Mouse (Mus musculus) lung, postnatal 0 days (tissue): ENCODE measurements around the gene Mafk. TPM values are rescaled to one million over a fixed set of nuclear protein-coding genes. Genes with fewer than 3 reads are reported as not detected.

Experiments
- ATAC-seq: fragments of 200-750 bp; cut with Nextera tagmentation; 2 replicates; pipeline ENCODE4 v1.8.0; 2017; ENCODE audit warnings: moderate library complexity
- DNase-seq: peaks from one replicate; pipeline ENCODE4 v3.0.0-alpha.2; 2016; ENCODE audit warnings: low spot score
- H3K27ac ChIP-seq: fragments of 300-500 bp; sonication (generic); 2 replicates; pipeline ENCODE4 v1.5.1; 2014; ENCODE audit warnings: antibody characterized with exemption, mild to moderate bottlenecking, low read length, mixed read lengths
- H3K27me3 ChIP-seq: fragments of 300-500 bp; sonication (generic); replicated peaks from 2 replicates; pipeline ENCODE4 v1.6.1; 2014; ENCODE audit warnings: low read length, mixed read lengths; ENCODE audit not compliant: insufficient read depth
- H3K36me3 ChIP-seq: fragments of 300-500 bp; sonication (generic); 2 replicates; pipeline ENCODE4 v1.6.1; 2014; ENCODE audit warnings: low read length, mixed read lengths; ENCODE audit not compliant: insufficient read depth
- H3K4me1 ChIP-seq: fragments of 300-500 bp; sonication (generic); 2 replicates; pipeline ENCODE4 v1.6.1; 2014; ENCODE audit warnings: antibody characterized with exemption, low read depth, low read length, mixed read lengths; ENCODE audit not compliant: insufficient read depth
- H3K4me2 ChIP-seq: fragments of 300-500 bp; sonication (generic); replicated peaks from 2 replicates; pipeline ENCODE4 v1.6.1; 2014; ENCODE audit warnings: low read depth, mild to moderate bottlenecking, low read length, moderate library complexity, mixed read lengths
- H3K4me3 ChIP-seq: fragments of 300-500 bp; sonication (generic); 2 replicates; pipeline ENCODE4 v1.5.1; 2014; ENCODE audit warnings: low read depth, low read length
- H3K9ac ChIP-seq: fragments of 300-500 bp; sonication (generic); replicated peaks from 2 replicates; pipeline ENCODE4 v1.6.1; 2014; ENCODE audit warnings: low read depth, mild to moderate bottlenecking
- H3K9me3 ChIP-seq: fragments of 300-500 bp; sonication (generic); 2 replicates; pipeline ENCODE4 v1.6.1; 2016; ENCODE audit warnings: low read length, mixed read lengths
- CTCF ChIP-seq: IDR thresholded peaks from 2 replicates; pipeline ENCODE4 v1.5.1; 2016; ENCODE audit warnings: antibody characterized with exemption, mild to moderate bottlenecking
- EP300 ChIP-seq: IDR thresholded peaks from 2 replicates; pipeline ENCODE4 v1.6.1; 2016; ENCODE audit warnings: antibody characterized with exemption, mild to moderate bottlenecking, control low read depth
- WGBS: fragments of 180-500 bp; shearing (Covaris S2); extraction: QIAGEN DNeasy Blood & Tissue Kit; methylation state at CpG from one replicate; pipeline ENCODE4 v1.1.7; 2014; 5-methylcytosine and 5-hydroxymethylcytosine counted together
- polyA plus RNA-seq: library from polyadenylated mRNA; unstranded; fragments of >200 nt; fragmentation: Nextera tagmentation; extraction: Ambion mirVana; gene quantifications from 2 replicates; pipeline ENCODE4 v1.2.1, GENCODE M21; 2015

Gene Mafk
- polyA plus RNA-seq, 1 experiment from 2014 or later = 38.5 TPM

GRCm38 (mm10) chr5:139756135-139756534 is 35.2 kb upstream of the Mafk start:
- peaks cover 27% of the 10 kb centered on the region for H3K36me3 ChIP-seq
- H3K4me1 ChIP-seq = no peaks in the 10 kb centered on the region
- no peaks in the 10 kb centered on the region for H3K27me3 ChIP-seq
- DNase-seq = no peak
- H3K4me3 ChIP-seq = no peak overlapping the region
- H3K9me3 ChIP-seq = no peaks in the 10 kb centered on the region
- no peak overlapping the region for H3K27ac ChIP-seq
- TF ChIP-seq EP300 (no peak), CTCF (no peak)
- H3K9ac ChIP-seq = no peak overlapping the region
- WGBS = 85% methylated on average over 12 of the region's 12 CpGs
- H3K4me2 ChIP-seq = no peak overlapping the region
- ATAC-seq = no peak

DNA sequence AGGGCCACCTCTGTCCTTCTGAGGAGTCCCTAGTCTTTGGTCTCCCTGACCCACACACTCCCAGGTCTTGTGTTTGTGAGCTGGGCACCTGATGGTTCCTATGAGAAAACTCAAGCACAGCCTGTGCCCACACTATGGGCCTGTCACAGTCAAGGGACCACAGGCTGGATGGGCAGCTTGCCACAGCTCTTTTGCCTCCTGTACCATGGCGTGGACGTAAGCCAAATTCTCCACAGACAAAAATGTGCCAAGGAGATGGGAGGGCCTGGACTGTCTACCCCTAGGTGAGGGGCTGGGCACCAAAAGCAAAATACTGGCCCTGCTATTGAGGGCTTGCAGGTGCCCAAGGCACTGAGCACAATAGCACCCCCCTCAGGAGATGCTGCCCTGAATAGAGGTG is 34.7 kb upstream of the Mafk start:
- DNase-seq = no peak
- no peak overlapping the region for H3K4me3 ChIP-seq
- H3K4me1 ChIP-seq = no peaks in the 10 kb centered on the region
- H3K9ac ChIP-seq = no peak overlapping the region
- no peak for ATAC-seq
- H3K36me3 ChIP-seq = peaks cover 31% of the 10 kb centered on the region
- H3K27ac ChIP-seq = no peak overlapping the region
- no peaks in the 10 kb centered on the region for H3K9me3 ChIP-seq
- WGBS = 83% methylated on average over 2 of the region's 2 CpGs
- H3K4me2 ChIP-seq = no peak overlapping the region
- H3K27me3 ChIP-seq = no peaks in the 10 kb centered on the region
- TF ChIP-seq CTCF (no peak), EP300 (no peak)

GRCm38 (mm10) chr5:139758096-139758495 is 33.2 kb upstream of the Mafk start:
- no peaks in the 10 kb centered on the region for H3K4me1 ChIP-seq
- peaks cover 41% of the 10 kb centered on the region for H3K36me3 ChIP-seq
- no peak overlapping the region for H3K9ac ChIP-seq
- no peaks in the 10 kb centered on the region for H3K27me3 ChIP-seq
- no peak overlapping the region for H3K4me2 ChIP-seq
- no peaks in the 10 kb centered on the region for H3K9me3 ChIP-seq
- DNase-seq = no peak
- no peak for ATAC-seq
- no peak for TF ChIP-seq EP300
- no peak for TF ChIP-seq CTCF
- H3K4me3 ChIP-seq = no peak overlapping the region
- no peak overlapping the region for H3K27ac ChIP-seq
- WGBS = 81% methylated on average over 16 of the region's 16 CpGs

DNA sequence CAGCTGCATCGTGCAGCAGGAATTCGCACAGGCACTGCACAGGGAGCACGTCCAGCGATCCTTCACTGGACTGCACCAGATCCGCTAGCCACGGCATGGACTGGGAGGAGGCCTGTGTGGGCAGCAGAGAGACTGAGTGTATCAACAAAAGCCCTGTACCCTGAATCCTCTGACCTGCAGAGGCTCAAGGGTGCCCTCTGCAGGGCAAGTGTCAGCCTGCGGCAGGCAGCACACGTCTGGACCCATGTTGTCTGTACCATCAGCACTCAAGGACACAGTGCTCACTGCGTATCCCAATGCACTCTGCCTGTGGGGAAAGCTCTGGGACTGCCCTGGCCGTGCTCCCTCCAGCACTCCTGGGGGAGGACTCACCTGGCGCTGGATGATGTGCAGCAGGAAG is 27.0 kb upstream of the Mafk start:
- 74% methylated on average over 11 of the region's 11 CpGs for WGBS
- Histone ChIP-seq H3K9me3 (no peaks in the 10 kb centered on the region), H3K36me3 (peaks cover 53% of the 10 kb centered on the region), H3K4me3 (no peak overlapping the region), H3K9ac (no peak overlapping the region), H3K27me3 (no peaks in the 10 kb centered on the region), H3K27ac (no peak overlapping the region), H3K4me1 (no peaks in the 10 kb centered on the region), H3K4me2 (no peak overlapping the region)
- DNase-seq (peak; percentile 11), ATAC-seq (0 out of 2 replicates have a peak, but pooled peaks have one; percentile 9)
- TF ChIP-seq CTCF (peak; percentile 63), EP300 (no peak)

DNA sequence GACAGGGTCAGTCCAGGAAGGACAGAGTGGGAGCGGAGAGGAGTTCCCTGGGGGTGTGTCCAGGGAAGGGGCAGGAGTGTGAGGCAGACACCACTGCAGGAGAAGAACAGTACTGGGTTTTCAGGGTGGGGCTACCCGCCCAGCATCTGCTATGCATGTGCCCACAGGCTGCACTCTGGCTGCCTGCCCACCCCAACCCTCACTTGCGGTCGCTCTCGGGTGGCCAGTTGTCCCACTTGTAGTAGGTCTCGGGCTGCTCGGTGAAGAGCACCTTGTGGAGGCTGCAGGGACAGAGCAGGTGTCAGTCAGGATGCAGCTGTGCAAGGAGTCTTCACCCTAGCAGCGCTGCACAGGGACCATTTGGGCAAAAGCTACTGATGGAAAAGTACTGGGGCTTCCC is 23.1 kb upstream of the Mafk start:
- DNase-seq (no peak), ATAC-seq (no peak)
- Histone ChIP-seq H3K27me3 (no peaks in the 10 kb centered on the region), H3K9me3 (no peaks in the 10 kb centered on the region), H3K27ac (no peak overlapping the region), H3K36me3 (peaks cover 47% of the 10 kb centered on the region), H3K4me2 (no peak overlapping the region), H3K9ac (no peak overlapping the region), H3K4me3 (no peak overlapping the region), H3K4me1 (no peaks in the 10 kb centered on the region)
- no peak for TF ChIP-seq EP300
- no peak for TF ChIP-seq CTCF
- WGBS = 87% methylated on average over 8 of the region's 8 CpGs

- Histone ChIP-seq H3K9me3 (no peaks in the 10 kb centered on the region), H3K27ac (no peak within 1 kb of the TSS), H3K4me3 (peak within 1 kb of the TSS; percentile 76), H3K4me2 (peak within 1 kb of the TSS; percentile 90), H3K4me1 (no peaks in the 10 kb centered on the region), H3K9ac (peak within 1 kb of the TSS; percentile 78), H3K36me3 (peaks cover 15% of the 10 kb centered on the region; the same call in 1 of the 2 replicates), H3K27me3 (no peaks in the 10 kb centered on the region)
- ATAC-seq = peak; percentile 97
- WGBS = 3% methylated on average over 55 of the region's 55 CpGs
- peak; percentile 98 for DNase-seq
- TF ChIP-seq EP300 = 0 out of 2 replicates have a peak, but pooled peaks have one; percentile 31
- peak; percentile 93 for TF ChIP-seq CTCF
Observed at GRCm38 (mm10) chr5:139775216-139775926, 15.9 kb upstream of the Mafk start, which contains the start of gene Ints1. Gene Ints1, minus strand, starts transcription at chr5:139775674.
